Mouse (Mus musculus): Measurements from ENCODE around the gene Crybb2. TPM values are rescaled to one million over a fixed set of nuclear protein-coding genes. Genes with fewer than 3 reads are reported as not detected.

Gene Crybb2
- polyA plus RNA-seq, 1 experiment from 2014 or later, result not detected

GRCm38 (mm10) chr5:113090750-113091149 lies 20.8 kb upstream of the Crybb2 start:
- Histone ChIP-seq H3K4me2 (no peak overlapping the region), H3K4me1 (replicated peaks) (peaks cover 3% of the 10 kb centered on the region; the same call in 1 of the 2 replicates), H3K36me3 (0 out of 2 replicates have a peak, but pooled peaks cover 4% of the 10 kb centered on the region), H3K4me3 (replicated peaks) (no peak overlapping the region), H3K27me3 (no peaks in the 10 kb centered on the region), H3K9ac (replicated peaks) (no peak overlapping the region), H3K27ac (no peak overlapping the region), H3K9me3 (no peaks in the 10 kb centered on the region)
- no peak for ATAC-seq (ENCODE audit: insufficient number of reproducible peaks, insufficient read depth, low FRiP score, low TSS enrichment, low read depth)
- 90% methylated on average over 11 of the region's 11 CpGs for WGBS

- Histone ChIP-seq H3K4me1 (replicated peaks) (peaks cover 3% of the 10 kb centered on the region; the same call in 1 of the 2 replicates), H3K27ac (no peak overlapping the region), H3K4me3 (replicated peaks) (no peak overlapping the region), H3K27me3 (no peaks in the 10 kb centered on the region), H3K4me2 (no peak overlapping the region), H3K9me3 (no peaks in the 10 kb centered on the region), H3K36me3 (0 out of 2 replicates have a peak, but pooled peaks cover 4% of the 10 kb centered on the region), H3K9ac (replicated peaks) (no peak overlapping the region)
- no peak for ATAC-seq (ENCODE audit: insufficient number of reproducible peaks, insufficient read depth, low FRiP score, low TSS enrichment, low read depth)
- 83% methylated on average over 24 of the region's 24 CpGs for WGBS
Measured at GRCm38 (mm10) chr5:113090077-113090690, 20.3 kb upstream of the Crybb2 start.

- H3K4me1 ChIP-seq (replicated peaks), result peaks cover 4% of the 10 kb centered on the region; the same call in 1 of the 2 replicates
- H3K4me3 ChIP-seq (replicated peaks), result no peak overlapping the region
- H3K9me3 ChIP-seq, result 0 out of 2 replicates have a peak, but pooled peaks cover 7% of the 10 kb centered on the region
- no peak overlapping the region for H3K4me2 ChIP-seq
- 0 out of 2 replicates have a peak, but pooled peaks cover 4% of the 10 kb centered on the region for H3K36me3 ChIP-seq
- no peak for ATAC-seq (ENCODE audit: insufficient number of reproducible peaks, insufficient read depth, low FRiP score, low TSS enrichment, low read depth)
- WGBS, result 87% methylated on average over 1 of the region's 2 CpGs
- H3K9ac ChIP-seq (replicated peaks), result no peak overlapping the region
- H3K27ac ChIP-seq, result no peak overlapping the region
- H3K27me3 ChIP-seq, result no peaks in the 10 kb centered on the region
Measured at GRCm38 (mm10) chr5:113087465-113087864, 17.5 kb upstream of the Crybb2 start.

GRCm38 (mm10) chr5:113086990-113087389 lies 17.1 kb upstream of the Crybb2 start:
- H3K4me2 ChIP-seq, result no peak overlapping the region
- H3K9ac ChIP-seq (replicated peaks), result no peak overlapping the region
- H3K27ac ChIP-seq, result no peak overlapping the region
- no peaks in the 10 kb centered on the region for H3K27me3 ChIP-seq
- no peak overlapping the region for H3K4me3 ChIP-seq (replicated peaks)
- 0 out of 2 replicates have a peak, but pooled peaks cover 7% of the 10 kb centered on the region for H3K9me3 ChIP-seq
- no peak for ATAC-seq (ENCODE audit: insufficient number of reproducible peaks, insufficient read depth, low FRiP score, low TSS enrichment, low read depth)
- 61% methylated on average over 4 of the region's 4 CpGs for WGBS
- 0 out of 2 replicates have a peak, but pooled peaks cover 4% of the 10 kb centered on the region for H3K36me3 ChIP-seq
- H3K4me1 ChIP-seq (replicated peaks), result 0 out of 2 replicates have a peak, but pooled peaks cover 3% of the 10 kb centered on the region

GRCm38 (mm10) chr5:113086439-113086838 lies 16.5 kb upstream of the Crybb2 start:
- no peak for ATAC-seq (ENCODE audit: insufficient number of reproducible peaks, insufficient read depth, low FRiP score, low TSS enrichment, low read depth)
- H3K27me3 ChIP-seq, result no peaks in the 10 kb centered on the region
- H3K4me1 ChIP-seq (replicated peaks), result 0 out of 2 replicates have a peak, but pooled peaks cover 3% of the 10 kb centered on the region
- H3K36me3 ChIP-seq, result 0 out of 2 replicates have a peak, but pooled peaks cover 4% of the 10 kb centered on the region
- H3K9ac ChIP-seq (replicated peaks), result no peak overlapping the region
- no peak overlapping the region for H3K4me2 ChIP-seq
- 86% methylated on average over 12 of the region's 12 CpGs for WGBS
- no peak overlapping the region for H3K4me3 ChIP-seq (replicated peaks)
- no peak overlapping the region for H3K27ac ChIP-seq
- H3K9me3 ChIP-seq, result 0 out of 2 replicates have a peak, but pooled peaks cover 7% of the 10 kb centered on the region

GRCm38 (mm10) chr5:113085931-113086330 lies 16.0 kb upstream of the Crybb2 start:
- ATAC-seq (ENCODE audit: insufficient number of reproducible peaks, insufficient read depth, low FRiP score, low TSS enrichment, low read depth), result no peak

GRCm38 (mm10) chr5:113084309-113084708 lies 14.4 kb upstream of the Crybb2 start:
- 0 out of 2 replicates have a peak, but pooled peaks cover 6% of the 10 kb centered on the region for H3K4me1 ChIP-seq (replicated peaks)
- WGBS, result 79% methylated on average over 2 of the region's 2 CpGs
- H3K4me3 ChIP-seq (replicated peaks), result no peak overlapping the region
- no peak overlapping the region for H3K9ac ChIP-seq (replicated peaks)
- no peaks in the 10 kb centered on the region for H3K27me3 ChIP-seq
- H3K27ac ChIP-seq, result no peak overlapping the region
- ATAC-seq (ENCODE audit: insufficient number of reproducible peaks, insufficient read depth, low FRiP score, low TSS enrichment, low read depth), result no peak
- 0 out of 2 replicates have a peak, but pooled peaks cover 7% of the 10 kb centered on the region for H3K9me3 ChIP-seq
- no peak overlapping the region for H3K4me2 ChIP-seq
- H3K36me3 ChIP-seq, result no peaks in the 10 kb centered on the region

More at GRCm38 (mm10) chr5:113085931-113086330, 16.0 kb upstream of the Crybb2 start:
- Histone ChIP-seq H3K9ac (replicated peaks) (no peak overlapping the region), H3K4me2 (no peak overlapping the region), H3K27me3 (no peaks in the 10 kb centered on the region), H3K27ac (no peak overlapping the region), H3K4me3 (replicated peaks) (no peak overlapping the region), H3K36me3 (0 out of 2 replicates have a peak, but pooled peaks cover 4% of the 10 kb centered on the region), H3K4me1 (replicated peaks) (0 out of 2 replicates have a peak, but pooled peaks cover 3% of the 10 kb centered on the region), H3K9me3 (0 out of 2 replicates have a peak, but pooled peaks cover 7% of the 10 kb centered on the region)
- WGBS, result 60% methylated on average over 2 of the region's 2 CpGs

GRCm38 (mm10) chr5:113082356-113083168 lies 12.6 kb upstream of the Crybb2 start:
- Histone ChIP-seq H3K36me3 (no peaks in the 10 kb centered on the region), H3K4me3 (replicated peaks) (no peak overlapping the region), H3K9me3 (0 out of 2 replicates have a peak, but pooled peaks cover 7% of the 10 kb centered on the region), H3K27ac (no peak overlapping the region), H3K4me2 (no peak overlapping the region), H3K9ac (replicated peaks) (no peak overlapping the region), H3K27me3 (no peaks in the 10 kb centered on the region), H3K4me1 (replicated peaks) (0 out of 2 replicates have a peak, but pooled peaks cover 6% of the 10 kb centered on the region)
- no peak for ATAC-seq (ENCODE audit: insufficient number of reproducible peaks, insufficient read depth, low FRiP score, low TSS enrichment, low read depth)
- 61% methylated on average over 19 of the region's 19 CpGs for WGBS

- no peak within 1 kb of the TSS for H3K9ac ChIP-seq (replicated peaks)
- 0 out of 2 replicates have a peak, but pooled peaks cover 6% of the 10 kb centered on the region for H3K4me1 ChIP-seq (replicated peaks)
- 0 out of 2 replicates have a peak, but pooled peaks cover 6% of the 10 kb centered on the region for H3K27me3 ChIP-seq
- 0 out of 2 replicates have a peak, but pooled peaks cover 7% of the 10 kb centered on the region for H3K9me3 ChIP-seq
- 80% methylated on average over 8 of the region's 8 CpGs for WGBS
- no peak within 1 kb of the TSS for H3K27ac ChIP-seq
- H3K4me2 ChIP-seq, result no peak within 1 kb of the TSS
- ATAC-seq (ENCODE audit: insufficient number of reproducible peaks, insufficient read depth, low FRiP score, low TSS enrichment, low read depth), result no peak
- no peak within 1 kb of the TSS for H3K4me3 ChIP-seq (replicated peaks)
- no peaks in the 10 kb centered on the region for H3K36me3 ChIP-seq
Measured at GRCm38 (mm10) chr5:113081439-113081838, 11.5 kb upstream of the Crybb2 start, which contains the start of gene Crybb3. Gene Crybb3 (minus strand): TSS chr5:113081584.

- 88% methylated on average over 9 of the region's 9 CpGs for WGBS
- Histone ChIP-seq H3K4me3 (replicated peaks) (no peak overlapping the region), H3K27me3 (0 out of 2 replicates have a peak, but pooled peaks cover 6% of the 10 kb centered on the region), H3K4me2 (no peak overlapping the region), H3K9me3 (0 out of 2 replicates have a peak, but pooled peaks cover 7% of the 10 kb centered on the region), H3K9ac (replicated peaks) (no peak overlapping the region), H3K27ac (no peak overlapping the region), H3K36me3 (no peaks in the 10 kb centered on the region), H3K4me1 (replicated peaks) (0 out of 2 replicates have a peak, but pooled peaks cover 6% of the 10 kb centered on the region)
- no peak for ATAC-seq (ENCODE audit: insufficient number of reproducible peaks, insufficient read depth, low FRiP score, low TSS enrichment, low read depth)
Measured at GRCm38 (mm10) chr5:113081020-113081419, 11.1 kb upstream of the Crybb2 start.

All from limb, embryonic 12.5 days (tissue).